In the genomic region with DNA sequence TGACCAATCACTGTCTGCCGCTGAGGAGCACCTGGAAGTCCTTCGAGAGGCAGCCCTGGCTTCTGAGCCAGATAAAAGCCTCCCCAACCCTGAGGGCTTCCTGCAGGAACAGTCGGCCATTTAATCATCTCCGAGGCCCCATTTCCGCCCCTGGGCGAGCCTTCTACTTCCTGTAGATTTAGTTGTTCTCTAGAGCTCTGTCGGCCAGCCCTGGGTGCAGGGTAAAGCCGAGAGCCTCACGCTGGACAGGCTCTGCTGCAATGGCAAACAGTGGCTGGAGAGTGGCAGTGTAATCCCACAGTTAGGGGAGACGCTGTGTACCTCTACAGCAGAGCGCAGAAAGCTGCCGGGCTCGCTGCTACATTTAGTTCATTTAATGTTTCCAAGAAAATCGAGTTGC, we compare ENCODE assay signal across 10 mouse cellular contexts. TPM values are rescaled to one million over a fixed set of nuclear protein-coding genes. Genes with fewer than 3 reads are reported as not detected.
DNase-seq lines count a peak whose midpoint lies in the region; ATAC-seq and TF ChIP-seq lines count a peak whose summit lies in the region.
"Had no signal": no experiment of that assay in that cellular context is flagged by ENCODE, and none has a peak within 500 bp of the region (broad histone marks: within the 10 kb centered on the region; RNA-seq: fewer than 3 reads in every experiment).

No protein-coding gene starts in this region.

- no peaks in the 10 kb centered on the region for H3K9me3 ChIP-seq in heart, embryonic 12.5 days (replicated peaks)
- H3K9me3 ChIP-seq in midbrain, postnatal 0 days (ENCODE audit: low read length), result no peaks in the 10 kb centered on the region
- H3K9me3 ChIP-seq: neural tube, embryonic 12.5 days had no signal

- peak overlapping the region; percentile 30 for H3K4me3 ChIP-seq in brown adipose tissue, adult 24 weeks (ENCODE audit: insufficient read depth, low read depth, low read length)
- no peak overlapping the region for H3K4me3 ChIP-seq in heart, embryonic 12.5 days
- no peak overlapping the region for H3K4me3 ChIP-seq in midbrain, postnatal 0 days (ENCODE audit: low read depth, low read length)
- H3K4me3 ChIP-seq: neural tube, embryonic 12.5 days had no signal

- no peak overlapping the region for H3K9ac ChIP-seq in heart, embryonic 12.5 days
- H3K9ac ChIP-seq in midbrain, postnatal 0 days (replicated peaks; ENCODE audit: low read length, poor library complexity, severe bottlenecking), result no peak overlapping the region
- H3K9ac ChIP-seq: neural tube, embryonic 12.5 days had no signal

- H3K36me3 ChIP-seq in heart, embryonic 12.5 days, result peaks cover 33% of the 10 kb centered on the region
- no peaks in the 10 kb centered on the region for H3K36me3 ChIP-seq in midbrain, postnatal 0 days (ENCODE audit: insufficient read depth, low read length)

- no peaks in the 10 kb centered on the region for H3K4me1 ChIP-seq in brown adipose tissue, adult 24 weeks (ENCODE audit: control insufficient read depth, insufficient read depth, insufficient read length, low read length)
- H3K4me1 ChIP-seq in heart, embryonic 12.5 days (replicated peaks), result peaks cover 40% of the 10 kb centered on the region
- 0 out of 2 replicates have a peak, but pooled peaks cover 4% of the 10 kb centered on the region for H3K4me1 ChIP-seq in midbrain, postnatal 0 days (ENCODE audit: insufficient read depth, low read length)
- H3K4me1 ChIP-seq: neural tube, embryonic 12.5 days had no signal

- H3K27ac ChIP-seq in brown adipose tissue, adult 24 weeks (replicated peaks; ENCODE audit: low read depth, low read length), result peak overlapping the region; percentile 86
- H3K27ac ChIP-seq in heart, embryonic 12.5 days (ENCODE audit: poor library complexity, severe bottlenecking), result 0 out of 2 replicates have a peak overlapping the region, but pooled peaks have one; percentile 38
- H3K27ac ChIP-seq in midbrain, postnatal 0 days (ENCODE audit: low read depth, low read length), result no peak overlapping the region
- H3K27ac ChIP-seq: neural tube, embryonic 12.5 days had no signal

- peak; percentile 75 for TF ChIP-seq CTCF in midbrain, postnatal 0 days (IDR thresholded peaks at IDR 0.05)

- intact Hi-C loops in gastrocnemius, postnatal 14 days (cut with DNase I; ENCODE audit: low total_unique reads), result no loop called here
- intact Hi-C loops in left cerebral cortex, postnatal 10 days (cut with DNase I), result loop anchor here (2.0 to 5.0 kb wide), 2 partner anchors 331 to 792 kb away; no protein-coding TSS in a partner anchor

- H3K27me3 ChIP-seq in heart, embryonic 12.5 days (replicated peaks), result no peaks in the 10 kb centered on the region
- no peaks in the 10 kb centered on the region for H3K27me3 ChIP-seq in midbrain, postnatal 0 days (ENCODE audit: insufficient read depth, low read length)
- H3K27me3 ChIP-seq: neural tube, embryonic 12.5 days had no signal

- peak; percentile 54 for ATAC-seq in heart, embryonic 12.5 days (ENCODE audit: insufficient number of reproducible peaks, low FRiP score)
- no peak for ATAC-seq in midbrain, postnatal 0 days (ENCODE audit: low FRiP score)
- ATAC-seq in megakaryocyte-erythroid progenitor cell, adult 5-6 weeks (replicated peaks; ENCODE audit: low FRiP score, low TSS enrichment, poor library complexity, severe bottlenecking), result no peak

- peak overlapping the region; percentile 8; the same call in 1 of the 2 replicates for H3K4me2 ChIP-seq in heart, embryonic 12.5 days
- H3K4me2 ChIP-seq in midbrain, postnatal 0 days (ENCODE audit: low read depth, low read length, poor library complexity, severe bottlenecking), result peak overlapping the region; percentile 15; the same call in 1 of the 2 replicates
- H3K4me2 ChIP-seq: neural tube, embryonic 12.5 days had no signal

- DNase-seq in gastrocnemius, postnatal 14 days, result peak; percentile 8
- no peak for DNase-seq in gastrocnemius, adult 18-20 months (ENCODE audit: low spot score)
- peak; percentile 34 to 60 for DNase-seq in left cerebral cortex, postnatal 10 days (ENCODE audit: extremely low spot score in 1 of 2, low spot score in 2 of 2)
- peak; percentile 70 for DNase-seq in midbrain, postnatal 0 days (ENCODE audit: low spot score)
- DNase-seq in urinary bladder, postnatal 4 days (ENCODE audit: low spot score in 2 of 2), result no peak

- 44% methylated on average over 14 of the region's 14 CpGs for WGBS in heart, embryonic 12.5 days
- 50% methylated on average over 14 of the region's 14 CpGs for WGBS in midbrain, postnatal 0 days

RNA-seq across cellular contexts. Expression of gene Tmem98, which starts 11.3 kb away (rescaled TPM):
- total RNA-seq in gastrocnemius, postnatal 14 days (2021), result 1 to 10 TPM; 3.3 to 4.9 TPM
- under 1 TPM; 0.71 to 0.78 TPM for total RNA-seq in gastrocnemius, adult 18-20 months (2021)
- polyA plus RNA-seq in brown adipose tissue, adult 24 weeks (2012; ENCODE audit: insufficient read depth, insufficient read length, missing spikeins), result 2.3 and 2.7 TPM in 2 replicates
- 99.1 and 101 TPM in 2 replicates for polyA plus RNA-seq in heart, embryonic 12.5 days (2016; fragmentation: Nextera tagmentation; extraction: Ambion mirVana)
- 1 to 10 TPM; 4.6 to 5.6 TPM for total RNA-seq in left cerebral cortex, postnatal 10 days (2021)
- total RNA-seq in midbrain, postnatal 0 days (2014; rRNA removed), result 11.6 and 12.6 TPM in 2 replicates
- 12.6 and 14.1 TPM in 2 replicates for polyA plus RNA-seq in midbrain, postnatal 0 days (2015; fragmentation: Nextera tagmentation; extraction: Ambion mirVana)
- 8.9 and 11.2 TPM in 2 replicates for total RNA-seq in megakaryocyte-erythroid progenitor cell, adult 5-6 weeks (2014; fragmentation: Nextera tagmentation)
- total RNA-seq in megakaryocyte-erythroid progenitor cell, adult 5-6 weeks (2017), result 2.1 and 4.2 TPM in 2 replicates

RNA-seq across cellular contexts. Expression of gene Spaca3, which starts 36.9 kb away (rescaled TPM):
- not detected for total RNA-seq in gastrocnemius, postnatal 14 days (2021)
- not detected for total RNA-seq in gastrocnemius, adult 18-20 months (2021)
- not detected in 2 replicates for polyA plus RNA-seq in brown adipose tissue, adult 24 weeks (2012; ENCODE audit: insufficient read depth, insufficient read length, missing spikeins)
- not detected in 2 replicates for polyA plus RNA-seq in heart, embryonic 12.5 days (2016; fragmentation: Nextera tagmentation; extraction: Ambion mirVana)
- total RNA-seq in left cerebral cortex, postnatal 10 days (2021), result not detected
- total RNA-seq in midbrain, postnatal 0 days (2014; rRNA removed), result not detected in 2 replicates
- not detected in 2 replicates for polyA plus RNA-seq in midbrain, postnatal 0 days (2015; fragmentation: Nextera tagmentation; extraction: Ambion mirVana)
- not detected in 2 replicates for total RNA-seq in megakaryocyte-erythroid progenitor cell, adult 5-6 weeks (2014; fragmentation: Nextera tagmentation)
- not detected in 2 replicates for total RNA-seq in megakaryocyte-erythroid progenitor cell, adult 5-6 weeks (2017)
- total RNA-seq: MEL had no signal
- polyA plus RNA-seq: neural tube, embryonic 12.5 days had no signal

RNA-seq across cellular contexts. Expression of gene Myo1d, which starts 41.5 kb away (rescaled TPM):
- 1 to 10 TPM; 6.4 to 7.0 TPM for total RNA-seq in gastrocnemius, postnatal 14 days (2021)
- total RNA-seq in gastrocnemius, adult 18-20 months (2021), result 1 to 10 TPM; 2.7 to 4.2 TPM
- 2.5 and 3.0 TPM in 2 replicates for polyA plus RNA-seq in brown adipose tissue, adult 24 weeks (2012; ENCODE audit: insufficient read depth, insufficient read length, missing spikeins)
- 11.3 and 13.3 TPM in 2 replicates for polyA plus RNA-seq in heart, embryonic 12.5 days (2016; fragmentation: Nextera tagmentation; extraction: Ambion mirVana)
- 1 to 10 TPM; 3.1 TPM for total RNA-seq in left cerebral cortex, postnatal 10 days (2021)
- 2.5 and 3.0 TPM in 2 replicates for total RNA-seq in midbrain, postnatal 0 days (2014; rRNA removed)
- polyA plus RNA-seq in midbrain, postnatal 0 days (2015; fragmentation: Nextera tagmentation; extraction: Ambion mirVana), result 1.4 and 1.8 TPM in 2 replicates
- total RNA-seq in megakaryocyte-erythroid progenitor cell, adult 5-6 weeks (2014; fragmentation: Nextera tagmentation), result 58.6 and 71.5 TPM in 2 replicates
- 15.3 and 23.4 TPM in 2 replicates for total RNA-seq in megakaryocyte-erythroid progenitor cell, adult 5-6 weeks (2017)

Comparison
In these comparisons a context has a peak if more than half of its experiments do, and no peak if none do; other contexts are left out.
1. DNase-seq: peak in gastrocnemius, postnatal 14 days (single experiment), left cerebral cortex, postnatal 10 days (2 of 2) and midbrain, postnatal 0 days (single experiment); none in gastrocnemius, adult 18-20 months (single experiment) and urinary bladder, postnatal 4 days (0 of 2).